Mouse (Mus musculus) midbrain, postnatal 0 days (tissue): Measurements from ENCODE around the gene Abi1. TPM values are rescaled to one million over a fixed set of nuclear protein-coding genes. Genes with fewer than 3 reads are reported as not detected.

Experiments
- ATAC-seq: fragments of 200-750 bp; cut with Nextera tagmentation; 2 replicates; pipeline ENCODE4 v1.8.0; 2017; ENCODE audit warnings: moderate number of reproducible peaks, mild to moderate bottlenecking, moderate TSS enrichment, moderate library complexity; ENCODE audit not compliant: low FRiP score
- DNase-seq: peaks from one replicate; pipeline ENCODE4 v3.0.0-alpha.2; 2015; ENCODE audit warnings: low spot score
- H3K27ac ChIP-seq: fragments of 300-500 bp; sonication (generic); 2 replicates; pipeline ENCODE4 v1.5.1; 2014; ENCODE audit warnings: low read depth, mild to moderate bottlenecking, low read length, mixed read lengths
- H3K27me3 ChIP-seq: fragments of 300-500 bp; sonication (generic); 2 replicates; pipeline ENCODE4 v1.6.1; 2014; ENCODE audit warnings: low read length, control low read depth, mixed read lengths; ENCODE audit not compliant: insufficient read depth
- H3K36me3 ChIP-seq: fragments of 300-500 bp; sonication (generic); 2 replicates; pipeline ENCODE4 v1.6.1; 2014; ENCODE audit warnings: low read length, control low read depth, mixed read lengths; ENCODE audit not compliant: insufficient read depth
- H3K4me1 ChIP-seq: fragments of 300-500 bp; sonication (generic); 2 replicates; pipeline ENCODE4 v1.6.1; 2014; ENCODE audit warnings: mild to moderate bottlenecking, control low read depth, antibody characterized with exemption, low read length, mixed read lengths; ENCODE audit not compliant: insufficient read depth
- H3K4me2 ChIP-seq: fragments of 300-500 bp; sonication (generic); 2 replicates; pipeline ENCODE4 v1.6.1; 2014; ENCODE audit warnings: low read depth, mild to moderate bottlenecking, low read length, mixed read lengths; ENCODE audit not compliant: poor library complexity, severe bottlenecking
- H3K4me3 ChIP-seq: fragments of 300-500 bp; sonication (generic); 2 replicates; pipeline ENCODE4 v1.5.1; 2014; ENCODE audit warnings: low read depth, mild to moderate bottlenecking, low read length, moderate library complexity
- H3K9ac ChIP-seq: fragments of 300-500 bp; sonication (generic); replicated peaks from 2 replicates; pipeline ENCODE4 v1.6.1; 2014; ENCODE audit warnings: mild to moderate bottlenecking, low read length, moderate library complexity, mixed read lengths; ENCODE audit not compliant: poor library complexity, severe bottlenecking
- H3K9me3 ChIP-seq: fragments of 300-500 bp; sonication (generic); 2 replicates; pipeline ENCODE4 v1.6.1; 2016; ENCODE audit warnings: low read length, control low read depth
- CTCF ChIP-seq: IDR thresholded peaks from 2 replicates; pipeline ENCODE4 v1.5.1; 2016; ENCODE audit warnings: antibody characterized with exemption, mild to moderate bottlenecking
- WGBS: fragments of 180-500 bp; shearing (Covaris S2); extraction: QIAGEN DNeasy Blood & Tissue Kit; methylation state at CpG from one replicate; pipeline ENCODE4 v1.1.7; 2014; 5-methylcytosine and 5-hydroxymethylcytosine counted together
- polyA plus RNA-seq: library from polyadenylated mRNA; unstranded; fragments of >200 nt; fragmentation: Nextera tagmentation; extraction: Ambion mirVana; gene quantifications from 2 replicates; pipeline ENCODE4 v1.2.1, GENCODE M21; 2015
- total RNA-seq: library from RNA; depleted of rRNA; stranded (reverse); fragments of >200 nt; gene quantifications from 2 replicates; pipeline ENCODE4 v1.2.3, GENCODE M21; 2014; rRNA removed

Abi1 gene
- 154 and 206 TPM in 2 replicates for total RNA-seq
- polyA plus RNA-seq = 68.6 and 71.4 TPM in 2 replicates

GRCm38 (mm10) chr2:23040001-23040646 lies at the start of gene Abi1:
Gene Abi1, minus strand, starts transcription at chr2:23040241.
- H3K4me3 ChIP-seq = peak within 1 kb of the TSS; percentile 69
- no peaks in the 10 kb centered on the region for H3K9me3 ChIP-seq
- TF ChIP-seq CTCF = peak; percentile 71
- DNase-seq (peak; percentile 99), ATAC-seq (peak; percentile 97)
- H3K4me2 ChIP-seq = peak within 1 kb of the TSS; percentile 60
- H3K9ac ChIP-seq = peak within 1 kb of the TSS; percentile 74
- H3K36me3 ChIP-seq = no peaks in the 10 kb centered on the region
- 2% methylated on average over 23 of the region's 24 CpGs for WGBS
- peak within 1 kb of the TSS; percentile 93 for H3K27ac ChIP-seq
- peaks cover 8% of the 10 kb centered on the region for H3K4me1 ChIP-seq
- no peaks in the 10 kb centered on the region for H3K27me3 ChIP-seq

GRCm38 (mm10) chr2:23084540-23084939 lies 44.5 kb upstream of the Abi1 start:
- peaks cover 30% of the 10 kb centered on the region for H3K36me3 ChIP-seq
- ATAC-seq (no peak), DNase-seq (no peak)
- H3K27me3 ChIP-seq = no peaks in the 10 kb centered on the region
- no peak overlapping the region for H3K9ac ChIP-seq
- H3K27ac ChIP-seq = no peak overlapping the region
- 93% methylated on average over 8 of the region's 8 CpGs for WGBS
- TF ChIP-seq CTCF = no peak
- H3K4me3 ChIP-seq = no peak overlapping the region
- no peaks in the 10 kb centered on the region for H3K9me3 ChIP-seq
- no peak overlapping the region for H3K4me2 ChIP-seq
- H3K4me1 ChIP-seq = no peaks in the 10 kb centered on the region

- Histone ChIP-seq H3K27me3 (no peaks in the 10 kb centered on the region), H3K36me3 (peaks cover 21% of the 10 kb centered on the region), H3K4me2 (no peak overlapping the region), H3K4me3 (no peak overlapping the region), H3K9me3 (no peaks in the 10 kb centered on the region), H3K27ac (no peak overlapping the region), H3K4me1 (no peaks in the 10 kb centered on the region), H3K9ac (no peak overlapping the region)
- ATAC-seq = no peak
- no peak for DNase-seq
- WGBS = 98% methylated on average over 2 of the region's 2 CpGs
- no peak for TF ChIP-seq CTCF
Observed at GRCm38 (mm10) chr2:23078588-23078987, 38.5 kb upstream of the Abi1 start.

GRCm38 (mm10) chr2:23077693-23078092 lies 37.7 kb upstream of the Abi1 start:
- Histone ChIP-seq H3K4me3 (no peak overlapping the region), H3K27me3 (no peaks in the 10 kb centered on the region), H3K9ac (no peak overlapping the region), H3K4me1 (no peaks in the 10 kb centered on the region), H3K4me2 (no peak overlapping the region), H3K9me3 (no peaks in the 10 kb centered on the region), H3K27ac (no peak overlapping the region), H3K36me3 (peaks cover 21% of the 10 kb centered on the region)
- no peak for TF ChIP-seq CTCF
- ATAC-seq (no peak), DNase-seq (no peak)
- WGBS = 93% methylated on average over 5 of the region's 5 CpGs

- Histone ChIP-seq H3K4me3 (no peak overlapping the region), H3K9me3 (no peaks in the 10 kb centered on the region), H3K36me3 (peaks cover 20% of the 10 kb centered on the region), H3K4me2 (no peak overlapping the region), H3K4me1 (no peaks in the 10 kb centered on the region), H3K27ac (no peak overlapping the region), H3K9ac (no peak overlapping the region), H3K27me3 (no peaks in the 10 kb centered on the region)
- ATAC-seq = no peak
- TF ChIP-seq CTCF = peak; percentile 12; the same call in 1 of the 2 replicates
- DNase-seq = no peak
Observed at GRCm38 (mm10) chr2:23076783-23077182, 36.7 kb upstream of the Abi1 start.

GRCm38 (mm10) chr2:23075846-23076245 lies 35.8 kb upstream of the Abi1 start:
- H3K27ac ChIP-seq = no peak overlapping the region
- H3K4me2 ChIP-seq = no peak overlapping the region
- H3K27me3 ChIP-seq = no peaks in the 10 kb centered on the region
- ATAC-seq = no peak
- H3K9ac ChIP-seq = no peak overlapping the region
- TF ChIP-seq CTCF = no peak
- H3K4me3 ChIP-seq = no peak overlapping the region
- DNase-seq = no peak
- H3K4me1 ChIP-seq = no peaks in the 10 kb centered on the region
- H3K36me3 ChIP-seq = peaks cover 13% of the 10 kb centered on the region
- H3K9me3 ChIP-seq = no peaks in the 10 kb centered on the region
